Mouse (Mus musculus) common myeloid progenitor, adult 5-6 weeks (primary cell): ENCODE data around the gene Tmem81. TPM values are rescaled to one million over a fixed set of nuclear protein-coding genes. Genes with fewer than 3 reads are reported as not detected.

Experiments used
- ATAC-seq: replicated peaks from 2 replicates; pipeline ENCODE4 v1.8.0; 2016; ENCODE audit warnings: low read depth, mild to moderate bottlenecking, moderate TSS enrichment, inconsistent platforms; ENCODE audit not compliant: poor library complexity, severe bottlenecking
- total RNA-seq: library from RNA; stranded (forward); fragments of 200-1000, 187-1606 nt; gene quantifications from 2 replicates; pipeline ENCODE4 v1.2.3, GENCODE M21; 2017

Tmem81 gene
- total RNA-seq, 1 experiment from 2014 or later: 3.0 TPM

DNA sequence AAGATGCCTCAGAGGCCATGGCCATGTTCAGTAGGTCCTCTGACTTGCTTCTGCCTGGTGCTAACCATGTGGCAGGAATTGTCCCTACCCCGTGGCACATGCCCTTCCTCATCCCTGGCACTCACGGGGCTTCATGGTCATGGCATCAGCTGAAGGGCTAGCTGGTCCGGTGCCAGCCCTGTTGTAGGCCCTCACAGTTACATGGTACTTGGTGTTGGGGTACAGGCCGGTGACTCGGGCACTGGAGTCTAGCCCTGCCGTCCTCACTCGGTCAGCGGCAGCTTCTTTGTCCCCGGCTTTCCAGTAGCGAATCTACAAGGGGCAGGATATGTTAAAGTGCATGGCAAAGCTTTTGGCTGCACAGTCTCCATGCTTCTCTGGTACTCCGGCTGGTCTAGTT lies 10.7 kb downstream of the Tmem81 start:
- no peak for ATAC-seq

DNA sequence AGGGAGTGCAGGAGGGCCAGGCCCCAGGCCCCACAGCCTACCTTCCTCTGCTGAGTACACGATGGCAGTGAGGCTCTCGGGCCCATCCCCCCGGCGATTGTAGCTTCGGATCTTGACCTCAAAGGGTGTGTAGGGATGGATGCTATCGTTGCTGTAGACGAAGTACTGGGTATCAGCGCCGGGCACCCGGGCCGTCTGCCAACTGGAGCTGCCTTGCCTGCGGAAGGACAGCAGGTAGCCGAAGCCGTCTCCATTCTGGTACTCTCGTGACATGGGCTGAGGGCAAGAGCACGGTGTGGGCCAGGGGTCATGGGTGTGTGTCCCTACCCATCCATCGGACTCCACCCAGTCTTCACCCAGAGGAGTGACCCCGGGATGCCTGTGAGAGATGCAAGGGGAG lies 12.6 kb downstream of the Tmem81 start:
- ATAC-seq: no peak

GRCm38 (mm10) chr1:132519734-132520133 lies 13.7 kb downstream of the Tmem81 start:
- no peak for ATAC-seq

DNA sequence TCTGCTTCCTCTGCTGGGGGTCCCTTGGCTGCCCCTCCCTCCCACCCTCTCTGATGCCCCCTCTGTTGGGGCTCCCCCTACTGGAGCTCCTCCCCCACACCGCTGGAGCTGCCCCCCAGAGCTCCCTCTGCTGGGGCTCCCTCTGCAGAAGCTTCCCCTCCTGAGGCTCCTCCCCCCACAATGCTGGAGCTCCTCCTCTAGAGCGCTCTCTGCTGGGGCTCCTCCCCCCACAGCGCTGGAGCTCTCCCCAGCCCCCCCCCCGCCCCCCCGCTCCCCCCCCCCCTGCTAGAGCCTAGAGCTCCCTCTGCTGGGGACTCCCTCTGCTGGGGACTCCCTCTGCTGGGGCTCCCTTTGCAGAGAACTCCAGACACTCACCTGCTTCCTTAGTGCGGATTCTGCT lies 14.7 kb downstream of the Tmem81 start:
- peak; percentile 91 for ATAC-seq

GRCm38 (mm10) chr1:132523048-132523447 lies 17.0 kb downstream of the Tmem81 start:
- no peak for ATAC-seq

- ATAC-seq: no peak; the same call in 1 of the 2 replicates
These were observed 17.9 kb downstream of the Tmem81 start for GRCm38 (mm10) chr1:132523920-132524319.

DNA sequence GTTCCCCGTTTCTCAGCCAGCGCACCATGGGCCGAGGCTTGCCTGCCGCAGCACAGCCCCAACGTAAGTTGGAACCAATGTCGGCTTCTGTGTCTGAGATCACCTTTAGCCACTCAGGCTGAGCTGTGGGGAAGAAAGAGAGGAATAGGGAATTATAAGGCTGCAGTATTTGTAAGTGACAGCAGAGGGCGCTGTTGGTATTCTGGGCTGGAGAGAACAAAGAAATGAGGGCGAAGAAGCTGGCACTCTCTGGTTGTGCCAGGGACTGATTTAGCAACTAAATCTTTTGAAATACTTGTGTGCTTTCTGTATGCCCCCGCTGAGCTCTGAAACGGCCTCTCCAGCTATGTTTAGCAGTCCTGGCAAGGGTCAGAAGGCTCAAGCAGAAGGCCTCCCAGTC lies 19.8 kb downstream of the Tmem81 start:
- peak; percentile 65 for ATAC-seq

GRCm38 (mm10) chr1:132528071-132528470 lies 22.0 kb downstream of the Tmem81 start:
- ATAC-seq: no peak

GRCm38 (mm10) chr1:132528647-132529334 lies 22.8 kb downstream of the Tmem81 start:
- ATAC-seq: no peak

GRCm38 (mm10) chr1:132530631-132531191 lies 24.7 kb downstream of the Tmem81 start:
- ATAC-seq: no peak

GRCm38 (mm10) chr1:132532521-132532920 lies 26.5 kb downstream of the Tmem81 start:
- ATAC-seq: no peak

GRCm38 (mm10) chr1:132533840-132534239 lies 27.8 kb downstream of the Tmem81 start:
- no peak for ATAC-seq

- no peak for ATAC-seq
These were observed 29.5 kb downstream of the Tmem81 start for GRCm38 (mm10) chr1:132535541-132535940.

- no peak for ATAC-seq
These were observed 30.4 kb downstream of the Tmem81 start for GRCm38 (mm10) chr1:132536416-132536815.

GRCm38 (mm10) chr1:132537736-132538135 lies 31.7 kb downstream of the Tmem81 start:
- ATAC-seq: no peak

DNA sequence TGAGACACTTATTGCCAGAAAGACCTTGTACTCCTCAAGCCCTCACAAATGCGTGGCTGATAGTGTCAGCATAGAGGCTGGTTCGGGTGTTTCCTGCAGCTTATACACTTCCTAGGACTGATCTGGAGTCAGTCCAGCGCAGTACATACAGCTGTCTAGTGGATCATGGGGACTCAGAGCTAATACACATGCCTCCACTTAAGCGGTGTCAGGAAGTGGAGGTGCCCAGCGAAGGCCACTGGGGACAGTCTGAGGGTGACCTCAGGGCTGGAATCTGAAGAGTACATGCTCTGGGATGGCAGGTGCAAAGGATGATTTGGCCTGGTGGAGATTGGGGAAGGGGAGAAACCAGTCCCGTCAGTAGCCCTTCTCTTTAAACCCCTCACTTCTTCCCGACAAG lies 34.7 kb downstream of the Tmem81 start:
- ATAC-seq: no peak

GRCm38 (mm10) chr1:132541171-132541823 lies 35.3 kb downstream of the Tmem81 start:
- peak; percentile 52; the same call in 1 of the 2 replicates for ATAC-seq

DNA sequence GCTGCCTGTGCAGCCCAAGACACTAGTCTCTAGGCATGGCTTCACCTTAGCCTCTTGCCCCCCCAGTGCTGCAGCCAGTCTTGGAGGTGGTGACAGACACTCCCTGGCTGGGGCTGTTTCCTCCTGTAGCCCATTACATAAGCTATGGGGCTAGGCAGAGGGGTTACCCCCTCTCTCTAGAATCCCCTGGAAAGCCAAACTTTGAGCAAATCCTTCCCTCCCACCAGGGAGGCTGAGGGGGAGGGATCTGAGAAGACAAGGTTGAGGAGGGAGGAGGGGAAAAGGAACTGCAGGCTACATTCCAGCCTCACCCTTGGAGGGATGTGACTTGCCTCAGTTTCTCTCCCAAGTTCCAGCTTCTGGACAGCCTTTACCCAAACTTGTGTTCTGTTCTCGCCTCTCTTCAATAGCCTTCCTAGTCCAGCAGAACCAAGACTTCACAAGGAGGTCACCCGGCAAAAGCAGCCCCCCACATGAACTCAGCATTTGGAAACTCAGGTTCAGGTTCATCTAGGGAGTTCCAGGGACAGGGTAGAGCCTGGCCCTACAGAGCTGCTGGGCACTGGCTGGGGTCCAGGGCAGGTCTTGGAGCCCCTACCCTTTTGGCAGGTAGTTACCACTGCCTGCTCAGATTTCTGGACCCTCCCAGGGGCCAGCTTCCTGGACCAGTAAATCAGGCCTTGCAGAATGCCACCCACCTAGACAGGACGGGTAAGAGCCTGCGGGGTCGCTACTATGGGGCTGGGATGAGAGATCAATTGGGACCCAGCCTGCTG lies 36.0 kb downstream of the Tmem81 start:
- ATAC-seq: no peak

GRCm38 (mm10) chr1:132542762-132543306 lies 36.8 kb downstream of the Tmem81 start, which contains the start of gene Cntn2:
Cntn2 (minus strand) TSS chr1:132543256.
- ATAC-seq: no peak

DNA sequence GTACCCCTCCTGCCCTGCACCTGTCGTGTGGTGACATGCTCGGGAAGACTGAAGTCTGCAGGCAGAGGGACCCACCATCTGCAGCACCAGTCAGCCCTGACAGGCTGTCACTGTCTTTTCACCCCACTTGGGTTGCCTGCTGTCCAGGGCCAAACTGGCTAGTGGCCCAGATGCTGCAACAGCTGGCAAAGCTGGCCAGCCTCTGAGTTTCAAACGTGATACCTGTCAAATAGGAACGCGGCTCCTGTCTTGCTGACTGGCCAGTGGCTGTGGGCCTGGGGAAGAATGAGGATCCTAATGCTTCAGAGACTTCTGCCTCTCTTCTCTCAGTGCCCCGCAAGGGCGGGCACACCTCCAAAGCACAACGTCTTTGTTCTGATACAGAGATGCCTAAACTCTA lies 37.8 kb downstream of the Tmem81 start:
- no peak for ATAC-seq
